33 mouse cellular contexts compared by ENCODE assay signal in the genomic region with DNA sequence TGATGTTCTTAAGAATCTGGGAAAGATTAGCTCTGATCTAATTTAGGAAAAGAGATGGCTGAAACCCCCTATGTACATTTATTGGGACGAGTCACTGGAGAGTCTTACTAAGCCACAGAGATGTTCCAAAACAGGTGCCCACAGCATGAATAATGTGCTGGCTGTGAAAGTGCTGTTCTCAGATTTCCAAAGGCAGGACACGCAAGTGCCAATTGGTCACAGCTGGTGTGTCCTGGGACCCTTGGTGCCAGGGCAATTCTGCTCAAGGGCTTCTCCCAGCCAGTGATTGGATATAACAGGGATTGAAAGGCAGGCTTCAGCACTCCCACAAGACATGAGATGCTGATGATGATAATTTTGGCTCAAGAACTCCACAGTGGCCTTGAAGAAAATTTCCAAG. TPM values are rescaled to one million over a fixed set of nuclear protein-coding genes. Genes with fewer than 3 reads are reported as not detected.
DNase-seq lines count a peak whose midpoint lies in the region; ATAC-seq and TF ChIP-seq lines count a peak whose summit lies in the region.
"Had no signal": no experiment of that assay in that cellular context is flagged by ENCODE, and none has a peak within 500 bp of the region (broad histone marks: within the 10 kb centered on the region; RNA-seq: fewer than 3 reads in every experiment).

No protein-coding gene starts in this region.

- no peak overlapping the region for H3K27ac ChIP-seq in hindbrain, postnatal 0 days
- H3K27ac ChIP-seq in hindbrain, embryonic 13.5 days = no peak overlapping the region
- H3K27ac ChIP-seq: embryonic facial prominence, embryonic 15.5 days; heart, adult 2 months; limb, embryonic 12.5 days; liver, embryonic 12.5 days had no signal

- no peak overlapping the region for H3ac ChIP-seq in myocyte (ENCODE audit: control insufficient read depth, insufficient read length)

- no peak for TF ChIP-seq CTCF in hindbrain, postnatal 0 days (IDR thresholded peaks at IDR 0.05; ENCODE audit: low read depth)

- H3K9ac ChIP-seq in hindbrain, postnatal 0 days (replicated peaks; ENCODE audit: low read length) = no peak overlapping the region
- no peak overlapping the region for H3K9ac ChIP-seq in hindbrain, embryonic 13.5 days
- H3K9ac ChIP-seq: embryonic facial prominence, embryonic 15.5 days; heart, embryonic 12.5 days; limb, embryonic 12.5 days; liver, embryonic 12.5 days; liver, postnatal 0 days had no signal

- H3K4me1 ChIP-seq in hindbrain, postnatal 0 days (ENCODE audit: insufficient read depth, low read length) = no peaks in the 10 kb centered on the region
- no peaks in the 10 kb centered on the region for H3K4me1 ChIP-seq in hindbrain, embryonic 13.5 days (replicated peaks)
- H3K4me1 ChIP-seq: embryonic facial prominence, embryonic 15.5 days; heart, embryonic 12.5 days; limb, embryonic 12.5 days; liver, embryonic 12.5 days; megakaryocyte, embryonic 14.5 days had no signal

- no peak for TF ChIP-seq POLR2A in myocyte (IDR thresholded peaks at IDR 0.05; ENCODE audit: insufficient read length, low read depth)

- H3K4me3 ChIP-seq in hindbrain, postnatal 0 days (ENCODE audit: low read length) = no peak overlapping the region
- H3K4me3 ChIP-seq in hindbrain, embryonic 13.5 days = no peak overlapping the region
- no peak overlapping the region for H3K4me3 ChIP-seq in myocyte
- H3K4me3 ChIP-seq: embryonic facial prominence, embryonic 15.5 days; heart, adult 2 months; heart, embryonic 12.5 days; limb, embryonic 12.5 days; liver, embryonic 12.5 days; megakaryocyte, embryonic 14.5 days had no signal

- no peaks in the 10 kb centered on the region for H3K9me3 ChIP-seq in hindbrain, postnatal 0 days (ENCODE audit: low read length)
- H3K9me3 ChIP-seq in hindbrain, embryonic 13.5 days = no peaks in the 10 kb centered on the region
- H3K9me3 ChIP-seq: embryonic facial prominence, embryonic 15.5 days; heart, embryonic 12.5 days; limb, embryonic 12.5 days; liver, embryonic 12.5 days; megakaryocyte, embryonic 14.5 days had no signal

- ATAC-seq in hindbrain, postnatal 0 days = 0 out of 2 replicates have a peak, but pooled peaks have one; percentile 55
- no peak for ATAC-seq in hindbrain, embryonic 13.5 days (ENCODE audit: low FRiP score)
- ATAC-seq: activated CD4-positive, CD25-positive, alpha-beta regulatory T cell, adult 4 months; forebrain, embryonic 14.5 days; intestine, embryonic 16.5 days; liver, embryonic 12.5 days; liver, postnatal 0 days; lung, postnatal 0 days had no signal

- H3K4me2 ChIP-seq in hindbrain, postnatal 0 days (ENCODE audit: low read depth, low read length) = no peak overlapping the region
- no peak overlapping the region for H3K4me2 ChIP-seq in hindbrain, embryonic 13.5 days
- H3K4me2 ChIP-seq in myocyte (ENCODE audit: low read depth) = peak overlapping the region; percentile 55
- H3K4me2 ChIP-seq: embryonic facial prominence, embryonic 15.5 days; heart, embryonic 12.5 days; limb, embryonic 12.5 days; liver, embryonic 12.5 days had no signal

- 40% methylated on average over 2 of the region's 2 CpGs for WGBS in hindbrain, postnatal 0 days
- WGBS in hindbrain, embryonic 13.5 days = 64% methylated on average over 2 of the region's 2 CpGs

- peak; percentile 48 for DNase-seq in hindbrain, postnatal 0 days (ENCODE audit: low spot score)
- DNase-seq in gastrocnemius, adult 18-20 months (ENCODE audit: low spot score) = peak; percentile 46
- DNase-seq in gastrocnemius, postnatal 10 days = peak; percentile 31
- DNase-seq in lung, adult 18-20 months = no peak
- no peak for DNase-seq in cerebellum, adult 9-11 months
- DNase-seq: adrenal gland, adult 2 months; adrenal gland, postnatal 36 days; B cell, adult 2 months; cerebellum, adult 2 months; cerebellum, postnatal 36 days; heart, adult 2 months; kidney, adult 9 months; kidney, postnatal 10 days; layer of hippocampus, postnatal 36 days; liver, postnatal 0 days; lung, postnatal 4 days; midbrain, embryonic 14.5 days; right cerebral cortex, postnatal 25 days; spleen, adult 18-20 months; thymus, postnatal 14 days had no signal

- H3K27me3 ChIP-seq in hindbrain, postnatal 0 days (ENCODE audit: insufficient read depth, low read length) = no peaks in the 10 kb centered on the region
- H3K27me3 ChIP-seq in hindbrain, embryonic 13.5 days = no peaks in the 10 kb centered on the region
- H3K27me3 ChIP-seq in myocyte (ENCODE audit: control insufficient read depth, insufficient read depth, insufficient read length) = no peaks in the 10 kb centered on the region
- H3K27me3 ChIP-seq: CH12.LX; embryonic facial prominence, embryonic 15.5 days; heart, embryonic 12.5 days; limb, embryonic 12.5 days; liver, embryonic 12.5 days; megakaryocyte, embryonic 14.5 days had no signal

- no peaks in the 10 kb centered on the region for H3K36me3 ChIP-seq in hindbrain, postnatal 0 days (ENCODE audit: insufficient read depth, low read length)
- no peaks in the 10 kb centered on the region for H3K36me3 ChIP-seq in hindbrain, embryonic 13.5 days
- H3K36me3 ChIP-seq in myocyte (ENCODE audit: control insufficient read depth, insufficient read depth) = no peaks in the 10 kb centered on the region
- H3K36me3 ChIP-seq: embryonic facial prominence, embryonic 15.5 days; heart, embryonic 12.5 days; limb, embryonic 12.5 days; liver, embryonic 12.5 days had no signal

- H3K79me2 ChIP-seq in myocyte (ENCODE audit: control insufficient read depth, insufficient read depth) = no peaks in the 10 kb centered on the region

TF ChIP-seq in myocyte, 11 proteins besides CTCF, POLR2A, EP300 and RAD21:
- no peak for TF ChIP-seq E2F4 (IDR thresholded peaks at IDR 0.05; ENCODE audit: insufficient read depth)
- TF ChIP-seq MYOD1 (IDR thresholded peaks at IDR 0.05; ENCODE audit: control insufficient read depth in 1 of 3, insufficient read length in 2 of 3, low read depth in 2 of 3) = peak; percentile 85 to 98 (median 92)
- no peak for TF ChIP-seq SRF (IDR thresholded peaks at IDR 0.05; ENCODE audit: control insufficient read depth, insufficient read length, low read depth)
- TF ChIP-seq TCF3 (IDR thresholded peaks at IDR 0.05; ENCODE audit: insufficient read length, low read depth) = peak; percentile 60
- peak; percentile 67 to 97 (median 82) for TF ChIP-seq MYOG (IDR thresholded peaks at IDR 0.05; ENCODE audit: control insufficient read depth in 1 of 3, insufficient read depth in 1 of 3, insufficient read length in 2 of 3, low read depth in 2 of 3)
- TF ChIP-seq POLR2AphosphoS2 (IDR thresholded peaks at IDR 0.05; ENCODE audit: insufficient read length, low read depth) = no peak
- TF ChIP-seq TCF12 (IDR thresholded peaks at IDR 0.05; ENCODE audit: insufficient read depth, poor library complexity, severe bottlenecking) = peak; percentile 78
- no peak for TF ChIP-seq CEBPB (IDR thresholded peaks at IDR 0.05; ENCODE audit: insufficient read depth, poor library complexity, severe bottlenecking)
- no peak for TF ChIP-seq USF1 (IDR thresholded peaks at IDR 0.05; ENCODE audit: low read depth)
- no peak for TF ChIP-seq MAX (IDR thresholded peaks at IDR 0.05; ENCODE audit: low read depth)
- no peak for TF ChIP-seq REST (IDR thresholded peaks at IDR 0.05; ENCODE audit: insufficient read depth, insufficient read length)
TF ChIP-seq in myocyte: peak in this region for 4.

RNA-seq across cellular contexts. Expression of gene Tcaf2, which starts 16.7 kb away (rescaled TPM):
- total RNA-seq in hindbrain, postnatal 0 days (2014; rRNA removed) = 2.9 and 4.0 TPM in 2 replicates
- polyA plus RNA-seq in hindbrain, postnatal 0 days (2015; fragmentation: Nextera tagmentation; extraction: Ambion mirVana) = 2.1 and 2.4 TPM in 2 replicates
- 2.1 and 2.4 TPM in 2 replicates for polyA plus RNA-seq in hindbrain, embryonic 13.5 days (2015; fragmentation: Nextera tagmentation; extraction: Ambion mirVana)
- total RNA-seq in gastrocnemius, adult 18-20 months (2021) = 1 to 10 TPM; 1.7 to 2.0 TPM
- total RNA-seq in gastrocnemius, postnatal 10 days (2021) = 1 to 10 TPM; 6.0 to 6.3 TPM
- 4.3 TPM for polyA plus RNA-seq in myocyte (2012; fragmentation: generic; extraction: Trizol)
- total RNA-seq: CH12.LX; neutrophil, adult 5-6 weeks had no signal
- polyA plus RNA-seq: activated CD4-positive, CD25-positive, alpha-beta regulatory T cell, adult 4 months had no signal

RNA-seq across cellular contexts. Expression of gene Tcaf1, which starts 48.1 kb away (rescaled TPM):
- 262 and 275 TPM in 2 replicates for total RNA-seq in hindbrain, postnatal 0 days (2014; rRNA removed)
- 182 and 194 TPM in 2 replicates for polyA plus RNA-seq in hindbrain, postnatal 0 days (2015; fragmentation: Nextera tagmentation; extraction: Ambion mirVana)
- 224 and 234 TPM in 2 replicates for polyA plus RNA-seq in hindbrain, embryonic 13.5 days (2015; fragmentation: Nextera tagmentation; extraction: Ambion mirVana)
- total RNA-seq in gastrocnemius, adult 18-20 months (2021) = 1 to 10 TPM; 4.7 to 4.9 TPM
- total RNA-seq in gastrocnemius, postnatal 10 days (2021) = 10 to 100 TPM; 24.7 to 26.3 TPM
- 15.9 TPM for polyA plus RNA-seq in myocyte (2012; fragmentation: generic; extraction: Trizol)
- total RNA-seq: CH12.LX had no signal

Comparison
In these comparisons a context has a peak if more than half of its experiments do, and no peak if none do; other contexts are left out.
1. RNA of gene Tcaf1, which starts 48.1 kb away (total RNA-seq): 262 to 275 TPM in hindbrain, postnatal 0 days and 24.7 to 26.3 TPM in gastrocnemius, postnatal 10 days; 4.7 to 4.9 TPM in gastrocnemius, adult 18-20 months; every median in the first group is over 4 times any median in the second.
2. DNase-seq: peak in hindbrain, postnatal 0 days (single experiment), gastrocnemius, adult 18-20 months (single experiment) and gastrocnemius, postnatal 10 days (single experiment); none in lung, adult 18-20 months (0 of 2) and cerebellum, adult 9-11 months (single experiment).